Mouse (Mus musculus) thymus, postnatal 0 days (tissue): ENCODE data around the gene 4930556J24Rik. TPM values are rescaled to one million over a fixed set of nuclear protein-coding genes. Genes with fewer than 3 reads are reported as not detected.
A peak's percentile ranks its signal among the peaks of the same experiment; 100 is the strongest.
"Not testable (repeated sequence)": the region's sequence is repeated elsewhere in the genome, so short reads cannot be mapped to it uniquely, and the experiment has no call there.

Source experiments
- DNase-seq: peaks from one replicate; pipeline ENCODE4 v3.0.0-alpha.2; 2015; ENCODE audit warnings: low spot score
- polyA plus RNA-seq: library from polyadenylated mRNA; unstranded; fragments of >200 nt; fragmentation: Nextera tagmentation; extraction: Ambion mirVana; gene quantifications from 2 replicates; pipeline ENCODE4 v1.2.1, GENCODE M21; 2015

Gene 4930556J24Rik
- polyA plus RNA-seq, 1 experiment from 2014 or later, result not detected

DNA sequence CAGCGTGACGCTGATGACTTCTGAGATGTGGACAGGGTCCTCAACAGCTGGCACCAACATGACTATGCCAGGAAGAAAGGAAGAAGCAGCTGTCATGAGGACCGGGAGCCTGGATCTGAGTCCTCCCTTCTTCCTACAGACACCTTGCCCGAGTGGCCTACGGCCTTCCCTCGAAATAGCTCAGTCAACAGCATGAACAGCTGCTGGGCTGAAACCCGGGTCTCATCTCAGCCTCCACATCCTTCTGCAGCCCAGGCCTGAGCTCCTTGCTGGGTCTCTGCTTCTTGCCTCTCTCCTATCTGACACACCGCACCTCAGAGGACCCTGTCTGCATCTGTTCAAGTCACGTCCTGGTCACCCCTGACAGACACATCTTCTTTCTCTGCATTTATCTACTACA, 54.5 kb downstream of the 4930556J24Rik start:
- DNase-seq, result no peak

DNA sequence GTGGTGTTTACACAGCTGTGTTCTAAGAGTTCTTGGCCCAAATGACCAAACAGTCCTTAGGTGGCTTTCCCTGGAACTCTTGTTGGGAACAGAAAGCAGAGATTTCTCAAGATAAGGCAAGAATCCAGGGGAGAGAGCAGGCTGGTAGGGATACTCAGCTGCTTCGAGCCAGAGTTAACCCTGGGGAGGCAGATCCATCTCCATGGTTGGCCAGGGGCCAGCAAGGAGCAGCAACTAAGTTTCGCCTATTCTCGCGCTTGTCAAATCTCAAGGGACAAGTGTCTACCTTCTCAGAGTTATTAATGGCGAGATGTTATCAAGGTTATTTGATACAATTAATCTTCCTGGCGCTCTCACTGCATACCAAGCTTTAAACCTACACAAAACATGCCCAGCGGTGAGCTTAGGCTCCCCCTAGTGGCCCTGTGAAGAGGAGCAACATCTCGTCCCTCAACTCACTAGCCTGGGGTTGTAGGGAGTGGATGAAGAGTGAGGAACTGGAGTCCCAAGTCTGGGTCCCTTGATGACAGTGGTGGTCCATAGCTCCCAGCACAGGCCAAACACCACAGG, 55.2 kb downstream of the 4930556J24Rik start:
- DNase-seq, result peak; percentile 63

GRCm38 (mm10) chr11:3920476-3920875, 56.1 kb downstream of the 4930556J24Rik start:
- DNase-seq, result no peak

GRCm38 (mm10) chr11:3918738-3919137, 57.8 kb downstream of the 4930556J24Rik start:
- no peak for DNase-seq

DNA sequence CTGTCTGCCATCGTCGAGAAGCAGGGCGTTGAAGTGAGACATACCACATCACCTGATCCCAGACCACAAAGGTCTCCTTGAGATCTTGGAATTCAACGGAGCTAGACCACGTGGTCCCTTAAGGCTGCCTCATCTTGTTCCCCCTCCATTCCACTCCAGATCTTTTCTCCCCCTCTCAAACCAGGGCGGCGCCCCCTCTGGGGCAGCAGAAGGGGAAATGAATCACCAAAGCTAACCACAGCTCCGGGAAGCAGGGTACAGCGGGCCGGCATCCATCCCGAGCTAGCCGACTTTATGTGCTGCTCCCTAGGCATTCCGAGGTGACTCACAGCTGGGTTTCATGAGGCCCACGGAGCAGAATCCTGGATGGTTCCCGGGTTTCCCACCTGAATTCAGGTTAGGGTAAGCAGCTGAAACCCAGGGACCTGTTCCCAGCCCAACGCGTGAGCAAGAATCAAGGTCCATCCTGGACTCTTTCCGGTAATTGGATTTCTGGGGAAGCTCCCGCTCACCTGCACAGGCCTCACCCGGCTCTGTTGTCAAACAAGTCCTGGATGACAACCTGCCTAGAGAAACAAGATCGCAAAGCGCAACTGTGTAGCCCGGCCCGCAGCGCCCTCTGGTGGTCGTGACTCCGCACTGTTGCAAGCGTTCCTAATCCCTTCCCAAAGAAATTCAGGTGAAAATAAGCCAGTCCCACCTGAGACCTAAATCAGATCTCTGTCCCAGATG, 62.3 kb downstream of the 4930556J24Rik start, which contains the start of gene Slc35e4:
Slc35e4 (minus strand) TSS at position 556 of the 732 bp plus-strand sequence.
- peak; percentile 70 for DNase-seq

DNA sequence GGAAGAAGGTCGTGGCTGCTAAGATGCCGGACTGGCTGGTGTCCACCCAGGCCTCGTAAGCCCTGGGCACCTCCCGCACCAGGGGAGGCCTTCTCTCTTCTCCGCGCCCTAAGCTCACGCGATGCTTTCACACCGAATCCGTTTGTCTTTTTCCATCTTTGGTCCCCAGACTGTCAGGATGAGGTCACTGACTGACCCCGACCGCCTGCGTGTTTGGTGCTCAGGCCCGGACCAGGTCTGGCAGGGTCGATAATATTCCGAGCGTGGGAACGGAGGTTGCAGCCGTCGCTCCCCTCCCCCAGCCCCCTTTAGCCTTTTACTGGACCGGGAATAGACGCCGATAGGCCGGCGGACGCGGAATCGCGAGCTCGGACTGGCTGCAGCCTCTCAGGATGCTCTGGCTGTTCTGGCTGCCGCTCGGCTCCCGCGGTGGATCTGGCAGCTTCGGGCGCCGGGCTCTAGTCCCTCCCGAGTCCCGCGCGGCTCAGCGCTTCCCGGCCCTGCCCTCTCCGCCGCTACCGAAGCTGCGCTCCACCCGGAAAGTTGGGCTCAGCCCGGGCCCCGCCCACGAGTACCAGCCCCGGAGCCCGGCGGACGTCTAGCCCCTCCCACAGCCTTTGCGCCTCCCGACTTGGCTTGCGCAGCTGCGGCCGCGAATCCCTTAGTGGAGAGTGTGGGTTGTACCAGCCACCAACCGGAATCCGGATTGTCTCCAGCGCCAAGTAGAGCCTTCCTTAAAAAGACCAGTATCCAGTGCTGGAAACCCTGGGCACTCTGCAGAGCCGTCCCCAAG, 63.1 kb downstream of the 4930556J24Rik start:
- peak; percentile 76 for DNase-seq

GRCm38 (mm10) chr11:3912875-3913271, 63.7 kb downstream of the 4930556J24Rik start:
- peak; percentile 9 for DNase-seq

DNA sequence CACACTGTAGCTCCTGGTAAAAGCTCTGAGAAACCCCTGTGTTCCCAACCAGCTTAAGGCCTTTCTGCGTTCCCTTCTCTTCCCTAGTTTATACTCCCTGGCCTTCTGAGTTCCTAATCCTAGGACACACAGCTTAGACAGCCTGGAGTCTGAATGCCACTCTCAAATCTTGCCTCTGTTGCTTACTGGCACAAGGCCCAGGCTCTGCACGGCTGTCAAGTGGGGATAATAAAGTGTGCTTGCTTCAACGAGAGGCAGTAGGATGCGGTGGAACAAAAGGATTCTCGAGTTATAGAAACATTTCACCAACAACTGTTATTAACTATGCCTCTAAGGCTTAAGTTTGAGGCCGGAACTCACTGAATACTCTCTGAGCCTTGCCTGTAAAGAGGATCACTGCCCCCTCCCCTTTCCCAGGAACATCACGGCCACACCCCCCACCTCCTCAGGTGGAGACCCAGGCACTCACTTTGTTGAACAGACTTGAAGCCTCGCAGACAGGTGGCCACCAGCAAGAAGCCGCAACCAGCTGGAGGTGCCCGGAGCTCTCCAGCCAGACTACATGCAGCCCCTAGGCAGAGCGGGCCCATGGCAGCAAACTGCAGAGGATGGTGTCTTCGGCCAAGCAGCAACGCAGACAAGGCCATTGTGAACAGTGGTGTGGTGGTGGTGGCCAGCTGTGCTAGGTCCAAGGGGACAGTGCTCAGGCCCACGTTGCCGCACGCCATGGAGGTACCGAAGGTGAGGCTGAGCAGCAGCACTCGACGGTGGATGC, 64.3 kb downstream of the 4930556J24Rik start:
- no peak for DNase-seq

DNA sequence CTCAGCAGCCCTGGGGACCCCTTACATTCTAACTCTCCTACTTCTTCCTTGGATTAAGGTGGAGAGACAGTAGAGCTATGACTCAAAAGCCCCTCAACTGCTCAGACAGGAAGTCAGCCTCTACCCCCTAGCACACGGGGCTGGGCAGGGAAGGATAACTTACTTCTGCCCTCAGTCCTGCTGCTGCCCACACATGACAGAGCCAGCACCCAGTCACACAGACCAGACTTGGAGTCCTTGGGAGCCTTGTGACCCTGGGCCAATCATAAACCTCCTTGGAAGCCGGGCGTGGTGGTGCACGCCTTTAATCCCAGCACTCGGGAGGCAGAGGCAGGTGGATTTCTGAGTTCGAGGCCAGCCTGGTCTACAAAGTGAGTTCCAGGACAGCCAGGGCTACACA, 65.1 kb downstream of the 4930556J24Rik start:
- DNase-seq, result not testable (repeated sequence)

GRCm38 (mm10) chr11:3910513-3911310, 65.9 kb downstream of the 4930556J24Rik start:
- DNase-seq, result no peak

GRCm38 (mm10) chr11:3909236-3909635, 67.3 kb downstream of the 4930556J24Rik start:
- no peak for DNase-seq

- no peak for DNase-seq
Observed at GRCm38 (mm10) chr11:3905446-3905845, 71.1 kb downstream of the 4930556J24Rik start.

DNA sequence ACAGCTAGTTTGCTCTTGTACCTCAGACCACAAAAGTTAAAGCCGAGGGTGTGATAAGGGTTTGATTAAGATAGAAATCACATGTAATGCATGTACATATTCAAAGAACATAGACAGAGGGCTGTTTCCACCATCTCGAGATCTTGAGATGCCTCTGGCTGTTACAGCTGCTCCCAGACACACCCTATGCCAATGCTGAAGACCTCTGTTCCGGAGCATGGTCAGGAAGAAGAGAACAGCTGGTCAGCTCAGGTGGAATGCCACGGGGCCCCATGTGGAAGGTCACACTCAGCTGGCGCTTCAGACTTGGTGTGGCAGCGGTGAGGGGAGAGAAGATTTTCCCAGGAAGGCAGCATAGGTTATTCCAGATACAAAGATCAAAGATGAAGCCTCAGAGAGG, 71.9 kb downstream of the 4930556J24Rik start:
- DNase-seq, result no peak

- no peak for DNase-seq
Observed at GRCm38 (mm10) chr11:3903046-3903445, 73.5 kb downstream of the 4930556J24Rik start.

GRCm38 (mm10) chr11:3902516-3902915, 74.1 kb downstream of the 4930556J24Rik start:
- no peak for DNase-seq

- no peak for DNase-seq
Observed at GRCm38 (mm10) chr11:3900296-3900695, 76.3 kb downstream of the 4930556J24Rik start.

DNA sequence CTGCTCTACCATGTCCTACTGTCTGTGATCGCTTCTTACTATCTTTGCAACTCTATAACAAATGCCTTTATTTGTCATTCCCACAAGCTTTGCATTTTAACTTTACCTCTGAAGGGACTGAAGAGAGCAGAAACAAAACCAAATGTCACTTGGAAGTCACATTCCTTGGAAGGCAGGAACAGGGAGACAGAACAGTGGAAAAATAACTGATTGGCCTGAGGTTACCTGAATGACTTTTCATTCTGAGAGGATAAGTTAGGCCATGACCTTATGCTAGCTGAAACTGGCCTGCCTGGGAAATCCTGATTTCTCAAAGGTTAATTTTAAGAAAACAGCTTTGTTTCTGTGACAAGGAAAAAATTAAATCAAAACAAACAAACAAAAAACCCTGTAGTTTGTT, 80.6 kb downstream of the 4930556J24Rik start:
- DNase-seq, result no peak

- DNase-seq, result no peak
Observed at GRCm38 (mm10) chr11:3895458-3895857, 81.1 kb downstream of the 4930556J24Rik start.

- DNase-seq, result peak; percentile 85
Observed at GRCm38 (mm10) chr11:3894406-3895281, 81.9 kb downstream of the 4930556J24Rik start, which contains the start of the genes 4921536K21Rik and Dusp18. Gene 4921536K21Rik, minus strand, starts transcription at chr11:3895098. Gene Dusp18, plus strand, starts transcription at chr11:3895240.
